Mouse (Mus musculus): ENCODE results near the gene Iqgap1. TPM values are rescaled to one million over a fixed set of nuclear protein-coding genes. Genes with fewer than 3 reads are reported as not detected.

Iqgap1 gene
- polyA plus RNA-seq, 1 experiment = 27.9 TPM

GRCm38 (mm10) chr7:80702510-80702909 is 123.3 kb downstream of the Iqgap1 start:
- H3K4me3 ChIP-seq (ENCODE audit: insufficient read depth, low read depth, low read length) = no peak overlapping the region
- no peaks in the 10 kb centered on the region for H3K4me1 ChIP-seq (ENCODE audit: control insufficient read depth, insufficient read depth, insufficient read length, low read length)
- no peak overlapping the region for H3K27ac ChIP-seq (replicated peaks; ENCODE audit: low read depth, low read length)

GRCm38 (mm10) chr7:80699709-80700108 is 126.1 kb downstream of the Iqgap1 start:
- H3K27ac ChIP-seq (replicated peaks; ENCODE audit: low read depth, low read length) = no peak overlapping the region
- H3K4me1 ChIP-seq (ENCODE audit: control insufficient read depth, insufficient read depth, insufficient read length, low read length) = no peaks in the 10 kb centered on the region
- H3K4me3 ChIP-seq (ENCODE audit: insufficient read depth, low read depth, low read length) = no peak overlapping the region

DNA sequence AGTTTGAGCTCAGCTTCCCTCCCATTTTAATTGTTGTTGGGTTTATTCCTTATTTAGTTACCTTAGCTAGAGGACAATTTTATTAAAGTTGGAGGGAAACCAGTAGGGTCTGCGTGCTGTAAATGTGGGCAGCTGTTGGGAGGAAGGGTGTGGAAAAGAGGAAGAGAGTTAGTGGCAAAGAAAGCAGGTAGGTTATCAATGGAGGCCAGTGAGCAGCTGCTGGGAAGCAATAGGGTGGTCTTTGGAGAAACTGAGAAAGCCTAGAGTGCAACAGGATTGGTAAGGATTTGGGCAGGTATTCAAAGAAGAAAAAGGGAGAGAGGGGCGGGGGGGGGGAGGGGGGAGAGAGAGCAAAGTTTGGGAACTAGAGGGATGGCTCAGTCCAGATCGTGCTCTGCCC is 126.8 kb downstream of the Iqgap1 start:
- Histone ChIP-seq H3K4me1 (ENCODE audit: control insufficient read depth, insufficient read depth, insufficient read length, low read length) (no peaks in the 10 kb centered on the region), H3K4me3 (ENCODE audit: insufficient read depth, low read depth, low read length) (no peak overlapping the region), H3K27ac (replicated peaks; ENCODE audit: low read depth, low read length) (no peak overlapping the region)

GRCm38 (mm10) chr7:80697859-80698258 is 127.9 kb downstream of the Iqgap1 start:
- Histone ChIP-seq H3K27ac (replicated peaks; ENCODE audit: low read depth, low read length) (no peak overlapping the region), H3K4me1 (ENCODE audit: control insufficient read depth, insufficient read depth, insufficient read length, low read length) (no peaks in the 10 kb centered on the region), H3K4me3 (ENCODE audit: insufficient read depth, low read depth, low read length) (no peak overlapping the region)

GRCm38 (mm10) chr7:80696903-80697302 is 128.9 kb downstream of the Iqgap1 start:
- Histone ChIP-seq H3K4me3 (ENCODE audit: insufficient read depth, low read depth, low read length) (no peak overlapping the region), H3K4me1 (ENCODE audit: control insufficient read depth, insufficient read depth, insufficient read length, low read length) (no peaks in the 10 kb centered on the region), H3K27ac (replicated peaks; ENCODE audit: low read depth, low read length) (no peak overlapping the region)

- no peak overlapping the region for H3K27ac ChIP-seq (replicated peaks; ENCODE audit: low read depth, low read length)
- H3K4me1 ChIP-seq (ENCODE audit: control insufficient read depth, insufficient read depth, insufficient read length, low read length) = no peaks in the 10 kb centered on the region
- no peak overlapping the region for H3K4me3 ChIP-seq (ENCODE audit: insufficient read depth, low read depth, low read length)
Measured at GRCm38 (mm10) chr7:80696334-80696733, 129.4 kb downstream of the Iqgap1 start.

GRCm38 (mm10) chr7:80692472-80692871 is 133.3 kb downstream of the Iqgap1 start:
- Histone ChIP-seq H3K4me1 (ENCODE audit: control insufficient read depth, insufficient read depth, insufficient read length, low read length) (peaks cover 7% of the 10 kb centered on the region; the same call in 1 of the 2 replicates), H3K27ac (replicated peaks; ENCODE audit: low read depth, low read length) (no peak overlapping the region), H3K4me3 (ENCODE audit: insufficient read depth, low read depth, low read length) (no peak overlapping the region)

- peaks cover 7% of the 10 kb centered on the region; the same call in 1 of the 2 replicates for H3K4me1 ChIP-seq (ENCODE audit: control insufficient read depth, insufficient read depth, insufficient read length, low read length)
- no peak overlapping the region for H3K4me3 ChIP-seq (ENCODE audit: insufficient read depth, low read depth, low read length)
- no peak overlapping the region for H3K27ac ChIP-seq (replicated peaks; ENCODE audit: low read depth, low read length)
Measured at GRCm38 (mm10) chr7:80691131-80691530, 134.6 kb downstream of the Iqgap1 start.

DNA sequence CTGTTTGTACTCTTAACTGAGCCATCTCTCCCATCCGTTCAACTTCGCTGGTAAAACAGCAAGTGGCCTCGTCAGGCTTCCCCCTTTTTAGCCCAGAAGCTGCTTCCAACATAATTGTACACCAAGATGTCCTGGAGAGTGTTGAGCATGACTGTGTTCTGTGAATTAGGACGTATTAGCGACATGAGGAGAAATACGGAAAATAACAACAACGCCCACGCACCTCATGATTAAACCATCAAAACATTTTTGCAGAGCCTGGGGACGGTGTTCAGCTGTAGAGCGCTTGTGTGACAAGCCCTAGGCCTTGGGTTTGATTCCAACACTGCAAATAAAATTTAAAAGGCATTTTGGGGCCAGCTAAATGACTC is 136.6 kb downstream of the Iqgap1 start:
- Histone ChIP-seq H3K4me1 (ENCODE audit: control insufficient read depth, insufficient read depth, insufficient read length, low read length) (peaks cover 14% of the 10 kb centered on the region), H3K27ac (replicated peaks; ENCODE audit: low read depth, low read length) (peak overlapping the region; percentile 75), H3K4me3 (ENCODE audit: insufficient read depth, low read depth, low read length) (peak overlapping the region; percentile 97)

- peaks cover 18% of the 10 kb centered on the region for H3K4me1 ChIP-seq (ENCODE audit: control insufficient read depth, insufficient read depth, insufficient read length, low read length)
- peak within 1 kb of the TSS; percentile 97 for H3K4me3 ChIP-seq (ENCODE audit: insufficient read depth, low read depth, low read length)
- peak within 1 kb of the TSS; percentile 92 for H3K27ac ChIP-seq (replicated peaks; ENCODE audit: low read depth, low read length)
Measured at GRCm38 (mm10) chr7:80688556-80689220, 137.1 kb downstream of the Iqgap1 start, which contains the start of gene Crtc3. Crtc3 (minus strand) TSS chr7:80688877.

DNA sequence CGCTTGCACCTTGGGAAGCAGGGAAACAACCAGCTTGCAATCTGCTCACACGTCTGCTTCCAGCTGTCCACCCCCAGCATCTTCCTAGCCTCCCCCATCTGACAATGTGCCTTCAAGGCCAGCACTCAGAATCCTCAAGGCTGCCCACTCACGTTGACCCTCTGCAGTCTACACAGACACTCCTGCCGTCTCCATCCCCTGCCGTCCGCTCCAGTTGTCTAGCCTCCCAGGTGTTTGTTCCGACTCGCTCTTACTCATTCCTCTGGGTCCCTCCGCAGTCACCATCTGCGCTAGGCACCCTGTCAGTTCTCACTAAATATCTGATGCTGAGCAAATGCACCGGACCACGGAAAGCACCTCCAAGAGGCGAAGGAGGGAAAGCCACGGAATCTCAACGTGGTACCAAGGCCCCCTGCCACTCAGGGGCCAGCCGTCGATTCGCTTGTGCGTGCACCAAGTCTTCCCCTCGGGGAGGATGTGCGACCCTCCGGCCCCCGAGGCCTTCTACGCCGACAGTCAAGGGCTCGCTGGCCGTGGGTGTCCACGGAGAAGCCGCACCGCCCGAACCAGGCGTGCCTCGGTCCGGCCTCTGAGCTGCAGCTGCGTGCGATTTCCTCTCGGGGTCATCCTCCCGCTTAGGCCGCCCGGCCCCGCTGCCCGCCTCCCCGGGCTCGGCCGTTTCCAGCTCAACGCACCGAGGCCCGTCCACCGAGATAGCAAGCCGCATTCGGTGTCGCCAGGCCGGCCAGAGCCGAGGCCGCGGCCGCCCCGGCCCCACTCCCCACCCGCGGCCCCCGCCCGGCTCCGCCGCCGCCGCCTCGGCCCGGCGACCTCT is 137.8 kb downstream of the Iqgap1 start:
- peak overlapping the region; percentile 97 for H3K4me3 ChIP-seq (ENCODE audit: insufficient read depth, low read depth, low read length)
- H3K27ac ChIP-seq (replicated peaks; ENCODE audit: low read depth, low read length) = peak overlapping the region; percentile 92; the same call in 1 of the 2 replicates
- peaks cover 18% of the 10 kb centered on the region for H3K4me1 ChIP-seq (ENCODE audit: control insufficient read depth, insufficient read depth, insufficient read length, low read length)

- Histone ChIP-seq H3K4me1 (ENCODE audit: control insufficient read depth, insufficient read depth, insufficient read length, low read length) (peaks cover 18% of the 10 kb centered on the region), H3K27ac (replicated peaks; ENCODE audit: low read depth, low read length) (no peak overlapping the region), H3K4me3 (ENCODE audit: insufficient read depth, low read depth, low read length) (no peak overlapping the region)
Measured at GRCm38 (mm10) chr7:80685639-80686038, 140.1 kb downstream of the Iqgap1 start.

DNA sequence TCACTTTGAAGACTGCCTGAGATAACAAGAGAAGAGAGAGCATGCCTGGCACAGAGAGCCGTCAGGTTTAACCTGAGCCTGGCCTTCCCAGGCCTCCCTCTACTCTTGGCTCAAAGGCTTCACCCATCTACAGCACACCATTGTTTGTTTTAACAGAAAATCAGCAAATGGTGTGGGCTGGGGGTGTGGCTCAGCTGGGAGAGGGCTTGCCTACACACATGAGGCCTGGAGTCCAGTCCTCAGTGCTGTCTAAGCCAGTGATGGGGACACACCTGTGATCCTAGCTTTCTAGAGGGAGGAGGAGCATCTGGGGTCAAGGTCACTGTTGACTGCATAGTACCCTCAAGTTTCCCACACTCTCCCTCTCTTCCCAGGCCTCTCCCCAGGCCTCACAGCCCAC is 143.1 kb downstream of the Iqgap1 start:
- no peak overlapping the region for H3K27ac ChIP-seq (replicated peaks; ENCODE audit: low read depth, low read length)
- no peak overlapping the region for H3K4me3 ChIP-seq (ENCODE audit: insufficient read depth, low read depth, low read length)
- peaks cover 17% of the 10 kb centered on the region for H3K4me1 ChIP-seq (ENCODE audit: control insufficient read depth, insufficient read depth, insufficient read length, low read length)

GRCm38 (mm10) chr7:80680218-80680847 is 145.4 kb downstream of the Iqgap1 start:
- Histone ChIP-seq H3K27ac (replicated peaks; ENCODE audit: low read depth, low read length) (no peak overlapping the region), H3K4me1 (ENCODE audit: control insufficient read depth, insufficient read depth, insufficient read length, low read length) (peaks cover 16% of the 10 kb centered on the region), H3K4me3 (ENCODE audit: insufficient read depth, low read depth, low read length) (no peak overlapping the region)

DNA sequence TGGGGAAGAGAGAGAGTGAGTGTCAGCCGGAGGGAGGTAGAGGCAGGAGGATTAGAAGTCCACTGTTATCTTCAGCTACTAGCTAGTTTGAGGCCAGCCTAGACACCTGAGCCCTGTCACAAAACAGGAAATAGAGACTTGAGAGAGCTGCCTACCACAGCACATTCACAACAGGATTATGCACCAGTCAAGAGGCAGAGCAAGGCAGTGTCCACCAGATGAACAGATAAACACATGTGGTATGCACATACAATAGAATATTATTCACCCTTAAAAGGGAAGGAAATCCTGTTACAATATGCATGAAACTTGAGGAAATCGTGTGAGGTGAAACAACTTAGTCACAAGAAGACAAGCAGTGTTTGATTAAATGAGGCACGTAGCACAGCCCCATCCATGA is 153.5 kb downstream of the Iqgap1 start:
- peaks cover 14% of the 10 kb centered on the region for H3K4me1 ChIP-seq (ENCODE audit: control insufficient read depth, insufficient read depth, insufficient read length, low read length)
- no peak overlapping the region for H3K4me3 ChIP-seq (ENCODE audit: insufficient read depth, low read depth, low read length)
- no peak overlapping the region; the same call in 1 of the 2 replicates for H3K27ac ChIP-seq (replicated peaks; ENCODE audit: low read depth, low read length)
